Comparison of ENCODE assay signal across 13 mouse cellular contexts in the genomic region with DNA sequence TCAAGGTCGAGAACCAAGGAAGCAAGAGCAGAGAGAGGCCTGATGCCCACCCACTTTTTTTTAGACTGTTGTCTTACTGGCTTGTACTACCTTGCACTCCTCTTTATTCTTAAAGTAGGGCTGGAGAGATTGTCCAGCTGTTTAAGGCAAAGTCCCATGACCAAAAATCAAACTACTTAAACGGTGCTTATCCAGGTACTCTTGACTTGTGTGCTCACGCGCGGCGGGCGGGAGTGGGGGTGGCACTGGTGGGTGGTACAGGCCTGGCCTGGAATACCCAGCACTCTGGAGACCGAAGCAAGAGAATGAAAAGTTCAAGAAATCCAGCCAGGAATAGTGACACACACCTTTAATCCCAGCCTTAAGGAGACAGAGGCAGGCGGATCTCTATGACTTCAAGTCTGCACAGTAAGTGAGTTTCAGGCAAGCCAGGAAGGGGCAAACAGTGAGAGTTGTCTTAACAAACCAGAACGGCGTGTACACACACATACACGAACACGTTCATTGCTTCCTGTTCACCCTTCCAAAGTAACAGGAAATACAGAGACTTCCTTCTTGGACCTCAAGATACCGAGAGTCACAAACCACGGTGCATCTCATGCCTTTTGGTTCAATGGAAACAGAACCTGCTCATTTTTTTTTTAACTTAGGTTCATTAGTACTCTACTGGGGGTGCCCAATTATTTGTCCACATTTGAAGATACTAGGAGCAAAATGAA.
"Had no signal": no experiment of that assay in that cellular context is flagged by ENCODE, and none has a peak within 500 bp of the region (broad histone marks: within the 10 kb centered on the region; RNA-seq: fewer than 3 reads in every experiment).

No protein-coding gene starts in this region.

- H3K9me3 ChIP-seq: intestine, embryonic 15.5 days; limb, embryonic 10.5 days; liver, embryonic 15.5 days; lung, embryonic 15.5 days; midbrain, embryonic 10.5 days had no signal

- H3K27ac ChIP-seq: intestine, embryonic 15.5 days; layer of hippocampus, adult 2 months; limb, embryonic 10.5 days; liver, embryonic 15.5 days; lung, embryonic 15.5 days; midbrain, embryonic 10.5 days had no signal

- H3K36me3 ChIP-seq: intestine, embryonic 15.5 days; limb, embryonic 10.5 days; liver, embryonic 15.5 days; lung, embryonic 15.5 days; midbrain, embryonic 10.5 days had no signal

- ATAC-seq: intestine, embryonic 15.5 days had no signal

- H3K9ac ChIP-seq: intestine, embryonic 15.5 days; liver, embryonic 15.5 days; lung, embryonic 15.5 days had no signal

- H3K4me2 ChIP-seq: intestine, embryonic 15.5 days; liver, embryonic 11.5 days; liver, embryonic 15.5 days; lung, embryonic 15.5 days had no signal

- DNase-seq: kidney, adult 18-20 months; kidney, postnatal 10 days; kidney, postnatal 4 days; midbrain, embryonic 14.5 days; right cerebral cortex, postnatal 14 days; thymus, postnatal 4 days had no signal

- H3K27me3 ChIP-seq: intestine, embryonic 15.5 days; liver, embryonic 15.5 days; lung, embryonic 15.5 days had no signal

- H3K4me3 ChIP-seq: intestine, embryonic 15.5 days; layer of hippocampus, adult 2 months; limb, embryonic 10.5 days; liver, embryonic 15.5 days; lung, embryonic 15.5 days; midbrain, embryonic 10.5 days had no signal

- H3K4me1 ChIP-seq: intestine, embryonic 15.5 days had no signal
